Mouse (Mus musculus) kidney, adult 18-20 months (tissue): ENCODE measurements around the gene Sdhaf3.

Experiments used
- DNase-seq: peaks from one replicate; pipeline ENCODE4 v3.0.0; 2021

Gene Sdhaf3

DNA sequence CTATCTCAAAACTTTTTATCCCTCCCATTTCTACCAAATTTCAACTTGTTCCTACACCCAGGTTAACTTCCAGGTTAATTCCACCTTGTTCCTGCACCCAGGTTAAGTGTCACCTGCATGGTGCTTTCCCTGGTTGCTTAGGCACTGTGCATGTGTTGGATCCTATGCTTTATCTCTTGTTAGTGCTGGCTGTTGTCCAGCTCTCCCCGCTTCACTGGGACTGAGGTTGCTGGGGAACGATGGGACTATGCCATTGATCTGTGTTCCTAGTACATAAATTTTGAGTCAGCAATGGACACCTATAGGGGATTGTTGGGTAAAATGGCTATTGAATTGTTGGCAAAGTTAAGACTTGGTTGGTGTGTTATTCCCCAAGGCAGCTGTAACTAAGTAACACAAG, 113.7 kb downstream of the Sdhaf3 start:
- no peak for DNase-seq

DNA sequence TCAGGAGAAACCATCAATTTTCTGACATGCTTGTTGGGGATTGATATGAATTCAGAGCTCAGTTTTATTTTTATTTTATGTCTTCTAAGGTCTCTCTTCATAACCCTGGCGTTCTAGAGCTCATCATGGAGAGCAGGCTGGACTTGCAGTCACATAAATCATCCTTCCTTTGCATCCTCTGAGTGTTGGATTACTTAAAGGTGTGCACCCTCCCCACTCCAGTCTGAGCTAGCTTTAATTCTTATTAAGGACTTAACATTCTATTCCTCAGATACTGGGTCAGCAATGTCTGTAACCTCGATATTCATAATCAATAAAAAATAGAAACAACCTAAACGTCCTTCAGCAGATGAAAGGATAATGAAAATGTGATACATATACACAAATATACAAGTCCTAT, 126.2 kb downstream of the Sdhaf3 start:
- no peak for DNase-seq

DNA sequence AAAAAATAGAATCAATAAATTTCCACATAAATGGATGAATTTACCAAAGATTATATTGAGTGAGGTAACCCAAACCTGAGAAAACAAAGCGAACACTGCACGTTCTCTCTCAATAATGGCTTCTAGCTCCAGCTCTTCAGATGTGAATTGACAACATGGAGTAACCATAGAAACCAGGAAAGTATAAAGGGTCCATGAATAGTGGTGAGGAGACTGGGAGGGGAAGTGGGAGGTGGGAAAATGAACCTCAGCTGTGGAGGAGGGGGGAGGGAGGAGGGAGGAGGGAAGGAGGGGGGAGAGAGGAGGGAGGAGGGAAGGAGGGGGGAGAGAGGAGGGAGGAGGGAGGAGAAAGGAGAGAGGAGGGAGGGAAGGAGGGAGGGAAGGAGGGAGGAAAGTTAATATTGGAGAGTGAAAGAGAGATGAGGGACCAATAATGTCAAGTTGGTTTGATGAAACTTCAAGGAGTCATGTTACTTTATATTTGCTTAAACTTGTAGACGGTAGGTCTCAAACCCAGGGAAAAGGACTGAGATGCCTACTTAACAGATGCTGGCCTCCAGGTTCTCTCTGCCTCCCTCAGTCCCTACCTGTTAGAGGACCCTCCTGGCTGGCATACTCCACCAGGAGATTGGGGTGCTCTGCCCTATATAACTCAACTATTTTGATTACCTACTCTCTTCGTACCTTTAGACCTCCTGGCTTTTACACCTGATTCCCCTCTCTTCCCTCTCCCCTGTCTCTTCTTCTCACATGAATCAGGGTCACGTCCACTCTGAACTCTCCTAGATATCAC, 126.9 kb downstream of the Sdhaf3 start:
- DNase-seq: no peak

GRCm38 (mm10) chr6:7083661-7084060, 127.9 kb downstream of the Sdhaf3 start:
- no peak for DNase-seq

GRCm38 (mm10) chr6:7084370-7084769, 128.6 kb downstream of the Sdhaf3 start:
- no peak for DNase-seq

DNA sequence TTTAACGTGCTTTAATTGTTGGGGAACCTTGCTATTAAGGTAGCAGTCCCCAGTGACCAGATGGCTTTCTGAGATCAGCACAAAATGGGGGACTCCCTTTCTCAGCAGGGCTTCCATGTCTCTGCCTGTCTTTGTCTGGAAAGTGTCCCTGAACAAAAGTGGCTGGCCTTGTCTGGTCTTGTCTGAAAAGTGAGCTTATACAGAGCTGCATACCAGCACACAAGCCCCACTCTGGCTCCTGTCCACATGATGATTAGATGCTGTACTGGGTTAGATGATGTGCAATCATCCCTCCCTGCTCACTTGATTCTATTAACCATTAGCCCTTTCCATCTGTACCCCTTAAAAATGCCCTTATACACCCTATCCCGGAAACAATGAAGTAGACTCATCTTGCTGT, 129.7 kb downstream of the Sdhaf3 start:
- no peak for DNase-seq

GRCm38 (mm10) chr6:7092094-7092493, 136.3 kb downstream of the Sdhaf3 start:
- no peak for DNase-seq
